Mouse (Mus musculus) embryo, embryonic 11 days (tissue): ENCODE measurements around the gene Rhox2f.
"Not testable (repeated sequence)": the region's sequence is repeated elsewhere in the genome, so short reads cannot be mapped to it uniquely, and the experiment has no call there.

Source experiments
- DNase-seq: peaks from one replicate; pipeline ENCODE4 v3.0.0-alpha.2; 2015

Gene Rhox2f

DNA sequence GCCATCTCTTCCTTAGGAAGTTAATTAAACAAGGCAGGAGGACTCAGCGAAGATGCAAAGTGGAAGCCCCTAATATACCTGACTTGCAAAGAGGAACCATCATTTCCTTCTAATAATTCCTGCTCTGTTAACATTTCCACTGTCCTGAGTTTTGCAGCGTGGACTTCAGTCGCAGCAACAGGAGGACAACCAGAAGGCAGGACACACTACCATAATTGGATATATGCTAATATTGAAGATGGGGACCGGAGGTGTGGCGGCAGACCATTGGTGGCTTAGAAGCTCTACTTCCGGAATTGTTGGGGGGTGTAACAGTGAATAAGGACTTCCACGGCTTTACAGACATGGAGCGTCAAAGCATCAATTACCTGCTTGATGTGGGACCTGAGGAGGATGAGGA is at the start of gene Rhox2f:
Gene Rhox2f (plus strand): TSS at position 301 of the 400 bp plus-strand sequence.
- DNase-seq, result not testable (repeated sequence)

DNA sequence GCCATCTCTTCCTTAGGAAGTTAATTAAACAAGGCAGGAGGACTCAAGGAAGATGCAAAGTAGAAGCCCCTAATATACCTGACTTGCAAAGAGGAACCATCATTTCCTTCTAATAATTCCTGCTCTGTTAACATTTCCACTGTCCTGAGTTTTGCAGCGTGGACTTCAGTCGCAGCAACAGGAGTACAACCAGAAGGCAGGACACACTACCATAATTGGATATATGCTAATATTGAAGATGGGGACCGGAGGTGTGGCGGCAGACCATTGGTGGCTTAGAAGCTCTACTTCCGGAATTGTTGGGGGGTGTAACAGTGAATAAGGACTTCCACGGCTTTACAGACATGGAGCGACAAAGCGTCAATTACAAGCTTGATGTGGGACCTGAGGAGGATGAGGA is 41.1 kb upstream of the Rhox2f start, which contains the start of gene Rhox2e:
Gene Rhox2e (plus strand): TSS at position 301 of the 400 bp plus-strand sequence.
- not testable (repeated sequence) for DNase-seq

DNA sequence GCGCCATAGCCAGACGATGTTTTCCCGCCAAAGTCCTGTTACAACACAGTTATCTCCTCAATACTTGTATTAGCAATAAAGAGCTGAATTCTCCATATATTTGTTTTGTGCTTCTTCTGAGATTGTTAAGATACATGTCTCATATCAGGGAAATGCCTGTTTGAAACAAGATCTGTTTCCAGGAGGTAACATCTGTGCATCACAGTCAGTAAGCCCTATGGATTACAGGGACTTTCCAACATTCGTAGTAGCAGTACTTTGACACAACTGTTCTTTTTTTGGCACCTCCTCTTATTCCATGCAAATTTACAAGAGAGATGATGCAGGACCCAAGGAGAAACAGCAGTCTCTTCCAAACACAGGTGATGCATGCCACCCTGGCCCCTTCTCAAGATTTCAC is 29.5 kb upstream of the Rhox2f start, which contains the start of gene Rhox3e:
Gene Rhox3e (plus strand): TSS at position 301 of the 400 bp plus-strand sequence.
- not testable (repeated sequence) for DNase-seq

DNA sequence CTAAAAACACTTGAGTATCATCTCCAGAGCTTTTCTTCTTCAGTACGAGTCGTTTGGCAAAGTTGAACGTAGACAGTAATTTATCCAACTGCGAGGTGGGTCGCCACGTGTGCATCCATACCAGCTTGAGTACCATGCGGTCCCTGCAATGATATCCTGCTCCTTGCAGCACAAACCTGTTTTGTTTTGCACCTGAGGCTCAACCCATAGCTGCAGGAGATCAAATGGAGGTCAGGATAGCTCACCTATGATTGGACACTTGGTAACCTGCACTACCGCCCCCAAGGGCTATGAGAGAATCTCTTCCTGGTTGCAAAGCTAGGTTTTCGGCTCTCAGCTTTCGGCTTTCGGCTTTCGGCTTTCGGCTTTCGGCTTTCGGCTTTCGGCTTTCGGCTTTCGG is 14.1 kb upstream of the Rhox2f start, which contains the start of gene Rhox4e:
Gene Rhox4e (plus strand): TSS at position 301 of the 400 bp plus-strand sequence.
- DNase-seq, result not testable (repeated sequence)

DNA sequence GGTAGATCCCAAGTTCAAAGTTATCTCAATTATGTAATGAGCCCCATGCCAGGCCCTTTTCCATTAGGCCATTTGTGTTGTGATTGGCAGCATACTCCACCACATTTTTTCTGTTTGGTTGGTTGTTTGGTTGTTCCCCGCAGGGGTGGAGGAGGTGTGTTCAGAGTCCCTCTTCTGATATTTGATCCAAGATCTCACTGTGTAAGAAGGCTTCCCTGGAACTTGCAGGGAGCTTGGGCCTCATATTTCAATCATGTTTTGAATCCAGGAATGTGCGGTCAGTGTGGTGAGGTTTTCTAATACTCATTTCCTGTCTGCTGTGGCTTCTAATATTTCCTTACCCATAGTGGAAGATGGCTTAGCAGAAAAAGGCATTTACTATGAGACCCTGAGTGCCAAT is 1.4 kb downstream of the Rhox2f start:
- peak; percentile 0 for DNase-seq

DNA sequence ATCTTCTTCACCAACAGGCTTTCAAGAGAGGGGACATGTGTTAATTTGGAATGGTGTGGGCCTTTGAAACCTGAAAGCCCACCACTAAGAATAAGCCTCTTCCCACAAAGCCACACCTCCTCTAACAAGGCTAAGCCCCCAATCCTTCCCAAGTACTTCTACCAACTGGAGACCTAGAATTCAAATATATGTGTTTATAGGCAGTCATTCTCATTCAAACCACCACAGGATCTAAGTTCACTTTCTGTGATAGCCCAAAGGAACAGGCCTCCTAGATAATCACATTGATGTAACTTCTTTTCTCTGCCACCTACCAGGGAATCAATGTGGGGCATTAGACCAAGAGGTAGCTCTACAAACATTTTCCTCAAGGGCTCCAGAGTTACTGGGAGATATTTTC is 9.5 kb downstream of the Rhox2f start, which contains the start of gene Rhox3f:
Gene Rhox3f (plus strand): TSS at position 301 of the 400 bp plus-strand sequence.
- not testable (repeated sequence) for DNase-seq

DNA sequence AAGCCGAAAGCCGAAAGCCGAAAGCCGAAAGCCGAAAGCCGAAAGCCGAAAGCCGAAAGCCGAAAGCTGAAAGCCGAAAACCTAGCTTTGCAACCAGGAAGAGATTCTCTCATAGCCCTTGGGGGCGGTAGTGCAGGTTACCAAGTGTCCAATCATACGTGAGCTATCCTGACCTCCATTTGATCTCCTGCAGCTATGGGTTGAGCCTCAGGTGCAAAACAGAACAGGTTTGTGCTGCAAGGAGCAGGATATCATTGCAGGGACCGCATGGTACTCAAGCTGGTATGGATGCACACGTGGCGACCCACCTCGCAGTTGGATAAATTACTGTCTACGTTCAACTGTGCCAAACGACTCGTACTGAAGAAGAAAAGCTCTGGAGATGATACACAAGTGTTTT is 36.4 kb downstream of the Rhox2f start, which contains the start of gene Rhox4f:
Gene Rhox4f (minus strand): TSS at position 101 of the 400 bp plus-strand sequence.
- not testable (repeated sequence) for DNase-seq
